Mouse (Mus musculus) liver, embryonic 11.5 days (tissue): ENCODE data around the gene Clnk. TPM values are rescaled to one million over a fixed set of nuclear protein-coding genes. Genes with fewer than 3 reads are reported as not detected.
A peak's percentile ranks its signal among the peaks of the same experiment; 100 is the strongest.

Experiments used
- ATAC-seq: fragments of 200-750 bp; cut with Nextera tagmentation; replicated peaks from 2 replicates; pipeline ENCODE4 v1.8.0; 2017; ENCODE audit warnings: moderate number of reproducible peaks, mild to moderate bottlenecking, moderate TSS enrichment, moderate library complexity; ENCODE audit not compliant: low FRiP score
- DNase-seq: peaks from one replicate; pipeline ENCODE4 v3.0.0-alpha.2; 2017; ENCODE audit warnings: low spot score
- H3K27ac ChIP-seq: fragments of 300-500 bp; sonication (generic); 2 replicates; pipeline ENCODE4 v1.5.1; 2014; ENCODE audit warnings: mild to moderate bottlenecking, low read depth, low read length, control low read depth
- H3K27me3 ChIP-seq: fragments of 300-500 bp; sonication (generic); replicated peaks from 2 replicates; pipeline ENCODE4 v1.6.1; 2014; ENCODE audit warnings: low read length, mixed read lengths; ENCODE audit not compliant: control insufficient read depth, insufficient read depth
- H3K36me3 ChIP-seq: fragments of 300-500 bp; sonication (generic); 2 replicates; pipeline ENCODE4 v1.6.1; 2014; ENCODE audit warnings: mild to moderate bottlenecking, low read length, moderate library complexity, mixed read lengths; ENCODE audit not compliant: control insufficient read depth, insufficient read depth
- H3K4me1 ChIP-seq: fragments of 300-500 bp; sonication (generic); replicated peaks from 2 replicates; pipeline ENCODE4 v1.6.1; 2014; ENCODE audit warnings: low read length, mixed read lengths; ENCODE audit not compliant: control insufficient read depth, insufficient read depth
- H3K4me2 ChIP-seq: fragments of 300-500 bp; sonication (generic); 2 replicates; pipeline ENCODE4 v1.6.1; 2014; ENCODE audit warnings: mild to moderate bottlenecking, control low read depth, moderate library complexity
- H3K4me3 ChIP-seq: fragments of 300-500 bp; sonication (generic); 2 replicates; pipeline ENCODE4 v1.5.1; 2014; ENCODE audit warnings: low read depth, low read length, control low read depth
- H3K9ac ChIP-seq: fragments of 300-500 bp; sonication (generic); 2 replicates; pipeline ENCODE4 v1.6.1; 2014; ENCODE audit warnings: low read depth, low read length, control low read depth
- H3K9me3 ChIP-seq: fragments of 300-500 bp; sonication (generic); 2 replicates; pipeline ENCODE4 v1.6.1; 2016; ENCODE audit warnings: low read length, inconsistent platforms, mixed read lengths; ENCODE audit not compliant: control insufficient read depth
- WGBS: fragments of 180-500 bp; shearing (Covaris S2); extraction: QIAGEN DNeasy Blood & Tissue Kit; methylation state at CpG from one replicate; pipeline ENCODE4 v1.1.7; 2014; 5-methylcytosine and 5-hydroxymethylcytosine counted together
- polyA plus RNA-seq: library from polyadenylated mRNA; unstranded; fragments of >200 nt; fragmentation: Nextera tagmentation; extraction: Ambion mirVana; gene quantifications from 2 replicates; pipeline ENCODE4 v1.2.1, GENCODE M21; 2014

The Clnk gene
- polyA plus RNA-seq, 1 experiment from 2014 or later, result 0.10 TPM

- Histone ChIP-seq H3K4me1 (no peaks in the 10 kb centered on the region), H3K4me2 (no peak overlapping the region), H3K9me3 (no peaks in the 10 kb centered on the region), H3K27me3 (no peaks in the 10 kb centered on the region), H3K4me3 (no peak overlapping the region), H3K36me3 (no peaks in the 10 kb centered on the region), H3K27ac (no peak overlapping the region), H3K9ac (no peak overlapping the region)
- 0 out of 2 replicates have a peak, but pooled peaks have one; percentile 39 for ATAC-seq
- DNase-seq, result no peak
- 45% methylated on average over 6 of the region's 6 CpGs for WGBS
Observed at GRCm38 (mm10) chr5:38864624-38865023, 12.0 kb downstream of the Clnk start.

GRCm38 (mm10) chr5:38863029-38863428 lies 13.6 kb downstream of the Clnk start:
- 28% methylated on average over 3 of the region's 3 CpGs for WGBS
- H3K36me3 ChIP-seq, result no peaks in the 10 kb centered on the region
- DNase-seq (no peak), ATAC-seq (no peak)
- H3K27me3 ChIP-seq, result no peaks in the 10 kb centered on the region
- H3K4me2 ChIP-seq, result no peak overlapping the region
- H3K9me3 ChIP-seq, result no peaks in the 10 kb centered on the region
- H3K9ac ChIP-seq, result no peak overlapping the region
- H3K4me3 ChIP-seq, result no peak overlapping the region
- H3K27ac ChIP-seq, result no peak overlapping the region
- H3K4me1 ChIP-seq, result no peaks in the 10 kb centered on the region

- H3K9me3 ChIP-seq, result no peaks in the 10 kb centered on the region
- H3K27me3 ChIP-seq, result no peaks in the 10 kb centered on the region
- H3K4me1 ChIP-seq, result no peaks in the 10 kb centered on the region
- no peaks in the 10 kb centered on the region for H3K36me3 ChIP-seq
- no peak overlapping the region for H3K4me2 ChIP-seq
- 63% methylated on average over 13 of the region's 13 CpGs for WGBS
- no peak for DNase-seq
- no peak for ATAC-seq
- H3K27ac ChIP-seq, result no peak overlapping the region
- H3K9ac ChIP-seq, result no peak overlapping the region
- no peak overlapping the region for H3K4me3 ChIP-seq
Observed at GRCm38 (mm10) chr5:38862288-38862985, 14.2 kb downstream of the Clnk start.

GRCm38 (mm10) chr5:38858015-38858721 lies 18.4 kb downstream of the Clnk start:
- ATAC-seq, result no peak; the same call in 1 of the 2 replicates
- WGBS, result 35% methylated on average over 4 of the region's 4 CpGs

GRCm38 (mm10) chr5:38857591-38857990 lies 19.0 kb downstream of the Clnk start:
- 38% methylated on average over 1 of the region's 1 CpGs for WGBS

More at GRCm38 (mm10) chr5:38858015-38858721, 18.4 kb downstream of the Clnk start:
- Histone ChIP-seq H3K4me1 (no peaks in the 10 kb centered on the region), H3K27me3 (no peaks in the 10 kb centered on the region), H3K4me3 (no peak overlapping the region), H3K36me3 (no peaks in the 10 kb centered on the region), H3K9ac (no peak overlapping the region), H3K4me2 (no peak overlapping the region), H3K27ac (no peak overlapping the region), H3K9me3 (no peaks in the 10 kb centered on the region)
- DNase-seq, result no peak

GRCm38 (mm10) chr5:38850171-38850570 lies 26.4 kb downstream of the Clnk start:
- H3K27me3 ChIP-seq, result no peaks in the 10 kb centered on the region
- no peak for ATAC-seq
- DNase-seq, result no peak
- 79% methylated on average over 1 of the region's 1 CpGs for WGBS
- H3K4me1 ChIP-seq, result no peaks in the 10 kb centered on the region; the same call in 1 of the 2 replicates
- H3K4me3 ChIP-seq, result no peak overlapping the region
- no peak overlapping the region for H3K27ac ChIP-seq
- no peak overlapping the region for H3K9ac ChIP-seq
- H3K36me3 ChIP-seq, result no peaks in the 10 kb centered on the region
- no peaks in the 10 kb centered on the region for H3K9me3 ChIP-seq
- no peak overlapping the region for H3K4me2 ChIP-seq

More at GRCm38 (mm10) chr5:38857591-38857990, 19.0 kb downstream of the Clnk start:
- no peak overlapping the region for H3K4me3 ChIP-seq
- H3K9ac ChIP-seq, result no peak overlapping the region
- ATAC-seq, result no peak
- no peaks in the 10 kb centered on the region for H3K9me3 ChIP-seq
- DNase-seq, result no peak
- H3K36me3 ChIP-seq, result no peaks in the 10 kb centered on the region
- H3K27me3 ChIP-seq, result no peaks in the 10 kb centered on the region
- H3K27ac ChIP-seq, result no peak overlapping the region
- H3K4me1 ChIP-seq, result no peaks in the 10 kb centered on the region
- H3K4me2 ChIP-seq, result no peak overlapping the region

- no peak overlapping the region for H3K27ac ChIP-seq
- no peak overlapping the region for H3K4me3 ChIP-seq
- ATAC-seq (no peak), DNase-seq (no peak)
- no peak overlapping the region for H3K4me2 ChIP-seq
- no peaks in the 10 kb centered on the region for H3K9me3 ChIP-seq
- no peak overlapping the region for H3K9ac ChIP-seq
- H3K36me3 ChIP-seq, result no peaks in the 10 kb centered on the region
- H3K4me1 ChIP-seq, result no peaks in the 10 kb centered on the region; the same call in 1 of the 2 replicates
- H3K27me3 ChIP-seq, result no peaks in the 10 kb centered on the region
- WGBS, result 40% methylated on average over 3 of the region's 3 CpGs
Observed at GRCm38 (mm10) chr5:38845529-38845928, 31.1 kb downstream of the Clnk start.

GRCm38 (mm10) chr5:38844312-38844711 lies 32.3 kb downstream of the Clnk start:
- H3K9ac ChIP-seq, result no peak overlapping the region
- H3K27me3 ChIP-seq, result no peaks in the 10 kb centered on the region
- no peaks in the 10 kb centered on the region for H3K36me3 ChIP-seq
- no peaks in the 10 kb centered on the region for H3K9me3 ChIP-seq
- DNase-seq (no peak), ATAC-seq (no peak)
- H3K4me1 ChIP-seq, result no peaks in the 10 kb centered on the region; the same call in 1 of the 2 replicates
- WGBS, result 85% methylated on average over 2 of the region's 2 CpGs
- H3K4me3 ChIP-seq, result no peak overlapping the region
- H3K4me2 ChIP-seq, result no peak overlapping the region
- no peak overlapping the region for H3K27ac ChIP-seq
